Comparison of ENCODE assay signal across 8 mouse cellular contexts in genomic region chr7:127935748-127936159, GRCm38 (mm10). TPM values are rescaled to one million over a fixed set of nuclear protein-coding genes. Genes with fewer than 3 reads are reported as not detected.
A peak's percentile ranks its signal among the peaks of the same experiment; 100 is the strongest.
DNase-seq lines count a peak whose midpoint lies in the region; ATAC-seq and TF ChIP-seq lines count a peak whose summit lies in the region.

No protein-coding gene starts in this region.

- H3K4me1 ChIP-seq in lung, postnatal 0 days (ENCODE audit: insufficient read depth, low read depth, low read length): peaks cover 10% of the 10 kb centered on the region; the same call in 1 of the 2 replicates
- H3K4me1 ChIP-seq in embryonic fibroblast, embryonic 13.5 days (ENCODE audit: control insufficient read depth, insufficient read depth, low read length): peaks cover 15% of the 10 kb centered on the region
- peaks cover 16% of the 10 kb centered on the region for H3K4me1 ChIP-seq in limb, embryonic 13.5 days
- H3K4me1 ChIP-seq in neural tube, embryonic 15.5 days: peaks cover 20% of the 10 kb centered on the region

- no peak for TF ChIP-seq CTCF in lung, postnatal 0 days (IDR thresholded peaks at IDR 0.05)
- no peak for TF ChIP-seq CTCF in embryonic fibroblast, embryonic 13.5 days (IDR thresholded peaks at IDR 0.05; ENCODE audit: borderline replicate concordance, insufficient read depth, low read length)

- peak overlapping the region; percentile 99 for H3K4me2 ChIP-seq in lung, postnatal 0 days (replicated peaks; ENCODE audit: low read depth, low read length)
- peak overlapping the region; percentile 83 for H3K4me2 ChIP-seq in limb, embryonic 13.5 days (replicated peaks)
- H3K4me2 ChIP-seq in neural tube, embryonic 15.5 days: peak overlapping the region; percentile 89

- peak; percentile 49 for DNase-seq in lung, postnatal 0 days (ENCODE audit: low spot score)
- no peak for DNase-seq in lung, postnatal 10 days
- DNase-seq in urinary bladder, postnatal 14 days (ENCODE audit: low spot score): no peak
- no peak for DNase-seq in testis, postnatal 14 days (ENCODE audit: low spot score)
- DNase-seq in lung, postnatal 25 days (ENCODE audit: low spot score): no peak

- no peaks in the 10 kb centered on the region for H3K27me3 ChIP-seq in lung, postnatal 0 days (replicated peaks; ENCODE audit: insufficient read depth, low read length)
- no peaks in the 10 kb centered on the region; the same call in 1 of the 2 replicates for H3K27me3 ChIP-seq in limb, embryonic 13.5 days
- no peaks in the 10 kb centered on the region for H3K27me3 ChIP-seq in neural tube, embryonic 15.5 days (replicated peaks)

- peak overlapping the region; percentile 71; the same call in 1 of the 2 replicates for H3K27ac ChIP-seq in lung, postnatal 0 days (ENCODE audit: low read length)
- H3K27ac ChIP-seq in embryonic fibroblast, embryonic 13.5 days (ENCODE audit: insufficient read depth, low read length): no peak overlapping the region
- H3K27ac ChIP-seq in limb, embryonic 13.5 days: peak overlapping the region; percentile 39; the same call in 1 of the 2 replicates
- H3K27ac ChIP-seq in neural tube, embryonic 15.5 days (replicated peaks): peak overlapping the region; percentile 88

- TF ChIP-seq POLR2A in embryonic fibroblast, embryonic 13.5 days (IDR thresholded peaks at IDR 0.05; ENCODE audit: low read depth, low read length): no peak

- no peak for TF ChIP-seq EP300 in lung, postnatal 0 days (IDR thresholded peaks at IDR 0.05)

- no peaks in the 10 kb centered on the region for H3K36me3 ChIP-seq in lung, postnatal 0 days (ENCODE audit: insufficient read depth, low read length)
- H3K36me3 ChIP-seq in limb, embryonic 13.5 days: no peaks in the 10 kb centered on the region
- no peaks in the 10 kb centered on the region for H3K36me3 ChIP-seq in neural tube, embryonic 15.5 days

- under 1% methylated on average over 38 of the region's 38 CpGs for WGBS in lung, postnatal 0 days
- WGBS in limb, embryonic 13.5 days: 1% methylated on average over 38 of the region's 38 CpGs
- WGBS in neural tube, embryonic 15.5 days: under 1% methylated on average over 38 of the region's 38 CpGs

- H3K4me3 ChIP-seq in lung, postnatal 0 days (ENCODE audit: low read depth, low read length): peak overlapping the region; percentile 64
- peak overlapping the region; percentile 51 for H3K4me3 ChIP-seq in embryonic fibroblast, embryonic 13.5 days (ENCODE audit: insufficient read depth, low read length)
- peak overlapping the region; percentile 73 for H3K4me3 ChIP-seq in limb, embryonic 13.5 days
- H3K4me3 ChIP-seq in neural tube, embryonic 15.5 days (replicated peaks): peak overlapping the region; percentile 72

- no peaks in the 10 kb centered on the region for H3K9me3 ChIP-seq in lung, postnatal 0 days (ENCODE audit: low read length)
- no peaks in the 10 kb centered on the region for H3K9me3 ChIP-seq in limb, embryonic 13.5 days
- H3K9me3 ChIP-seq in neural tube, embryonic 15.5 days (replicated peaks): no peaks in the 10 kb centered on the region

- ATAC-seq in lung, postnatal 0 days: peak; percentile 23
- ATAC-seq in limb, embryonic 13.5 days (ENCODE audit: low FRiP score, low read depth): peak; percentile 62
- ATAC-seq in neural tube, embryonic 15.5 days (ENCODE audit: low FRiP score): peak; percentile 79

- peak overlapping the region; percentile 51 for H3K9ac ChIP-seq in lung, postnatal 0 days (replicated peaks; ENCODE audit: low read depth)
- H3K9ac ChIP-seq in limb, embryonic 13.5 days: peak overlapping the region; percentile 88
- peak overlapping the region; percentile 79 for H3K9ac ChIP-seq in neural tube, embryonic 15.5 days (replicated peaks)

RNA-seq across cellular contexts. Expression of gene Prss8, which starts 5.8 kb away (rescaled TPM):
- 141 and 152 TPM in 2 replicates for polyA plus RNA-seq in lung, postnatal 0 days (2015; fragmentation: Nextera tagmentation; extraction: Ambion mirVana)
- polyA plus RNA-seq in embryonic fibroblast, embryonic 13.5 days (2011; ENCODE audit: insufficient read length, low read depth, missing spikeins): not detected in 2 replicates
- polyA plus RNA-seq in limb, embryonic 13.5 days (2015; fragmentation: Nextera tagmentation; extraction: Ambion mirVana): 4.4 and 5.7 TPM in 2 replicates
- polyA plus RNA-seq in neural tube, embryonic 15.5 days (2015; fragmentation: Nextera tagmentation; extraction: Ambion mirVana): 0.40 and 5.1 TPM in 2 replicates

RNA-seq across cellular contexts. Expression of gene Prss36, which starts 10.8 kb away (rescaled TPM):
- polyA plus RNA-seq in lung, postnatal 0 days (2015; fragmentation: Nextera tagmentation; extraction: Ambion mirVana): 9.2 and 10.0 TPM in 2 replicates
- polyA plus RNA-seq in embryonic fibroblast, embryonic 13.5 days (2011; ENCODE audit: insufficient read length, low read depth, missing spikeins): 6.8 and 7.1 TPM in 2 replicates
- polyA plus RNA-seq in limb, embryonic 13.5 days (2015; fragmentation: Nextera tagmentation; extraction: Ambion mirVana): 9.6 and 11.9 TPM in 2 replicates
- polyA plus RNA-seq in neural tube, embryonic 15.5 days (2015; fragmentation: Nextera tagmentation; extraction: Ambion mirVana): 13.9 and 16.2 TPM in 2 replicates

RNA-seq across cellular contexts. Expression of gene Kat8, which starts 23.4 kb away (rescaled TPM):
- polyA plus RNA-seq in lung, postnatal 0 days (2015; fragmentation: Nextera tagmentation; extraction: Ambion mirVana): 21.1 TPM in 2 replicates
- polyA plus RNA-seq in embryonic fibroblast, embryonic 13.5 days (2011; ENCODE audit: insufficient read length, low read depth, missing spikeins): 19.8 and 24.5 TPM in 2 replicates
- 44.2 and 47.8 TPM in 2 replicates for polyA plus RNA-seq in limb, embryonic 13.5 days (2015; fragmentation: Nextera tagmentation; extraction: Ambion mirVana)
- 41.3 and 46.1 TPM in 2 replicates for polyA plus RNA-seq in neural tube, embryonic 15.5 days (2015; fragmentation: Nextera tagmentation; extraction: Ambion mirVana)

RNA-seq across cellular contexts. Expression of gene Fus, which starts 31.5 kb away (rescaled TPM):
- 139 and 147 TPM in 2 replicates for polyA plus RNA-seq in lung, postnatal 0 days (2015; fragmentation: Nextera tagmentation; extraction: Ambion mirVana)
- polyA plus RNA-seq in embryonic fibroblast, embryonic 13.5 days (2011; ENCODE audit: insufficient read length, low read depth, missing spikeins): 861 and 978 TPM in 2 replicates
- polyA plus RNA-seq in limb, embryonic 13.5 days (2015; fragmentation: Nextera tagmentation; extraction: Ambion mirVana): 542 and 587 TPM in 2 replicates
- 357 and 362 TPM in 2 replicates for polyA plus RNA-seq in neural tube, embryonic 15.5 days (2015; fragmentation: Nextera tagmentation; extraction: Ambion mirVana)

RNA-seq across cellular contexts. Expression of gene Bckdk, which starts 31.9 kb away (rescaled TPM):
- polyA plus RNA-seq in lung, postnatal 0 days (2015; fragmentation: Nextera tagmentation; extraction: Ambion mirVana): 74.4 and 81.2 TPM in 2 replicates
- polyA plus RNA-seq in embryonic fibroblast, embryonic 13.5 days (2011; ENCODE audit: insufficient read length, low read depth, missing spikeins): 57.3 and 63.5 TPM in 2 replicates
- 84.9 and 85.3 TPM in 2 replicates for polyA plus RNA-seq in limb, embryonic 13.5 days (2015; fragmentation: Nextera tagmentation; extraction: Ambion mirVana)
- polyA plus RNA-seq in neural tube, embryonic 15.5 days (2015; fragmentation: Nextera tagmentation; extraction: Ambion mirVana): 58.2 and 66.7 TPM in 2 replicates

Comparison
In these comparisons a context has a peak if more than half of its experiments do, and no peak if none do; other contexts are left out.
1. ATAC-seq: peak in every context shown above with its lines; median percentile 79 in neural tube, embryonic 15.5 days; 62 in limb, embryonic 13.5 days; 23 in lung, postnatal 0 days.
2. RNA of gene Prss8, which starts 5.8 kb away (polyA plus RNA-seq): 141 to 152 TPM in lung, postnatal 0 days; 4.4 to 5.7 TPM in limb, embryonic 13.5 days, 0.40 to 5.1 TPM in neural tube, embryonic 15.5 days and not detected in embryonic fibroblast, embryonic 13.5 days; every median in the first group is over 10 times any median in the second.
3. Peak in every context shown above with its lines, with median percentiles within 50 percentile points of each other: H3K4me2 ChIP-seq, H3K4me3 ChIP-seq and H3K9ac ChIP-seq.